Comparison of ENCODE assay signal across 27 mouse cellular contexts in the genomic region with DNA sequence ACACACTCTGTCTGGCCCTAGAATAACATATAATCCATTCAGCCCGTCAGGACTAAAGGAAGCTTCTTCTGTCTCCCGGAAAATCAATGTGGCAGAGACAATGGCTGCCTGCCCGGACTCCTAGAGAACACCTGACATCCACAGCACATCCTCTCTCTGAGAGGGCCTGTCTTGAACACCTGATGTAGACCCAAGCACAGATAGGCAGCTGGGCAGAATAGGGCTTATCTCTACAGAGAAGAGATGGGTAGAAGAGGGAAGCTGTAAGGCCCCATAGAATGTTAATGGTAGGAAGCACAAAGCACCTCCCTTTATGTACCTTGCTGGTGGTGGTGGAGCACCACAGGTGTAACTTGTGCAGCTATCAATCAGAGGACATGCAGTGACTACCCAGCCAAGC. TPM values are rescaled to one million over a fixed set of nuclear protein-coding genes. Genes with fewer than 3 reads are reported as not detected.
DNase-seq lines count a peak whose midpoint lies in the region; ATAC-seq lines count a peak whose summit lies in the region.
"Had no signal": no experiment of that assay in that cellular context is flagged by ENCODE, and none has a peak within 500 bp of the region (broad histone marks: within the 10 kb centered on the region; RNA-seq: fewer than 3 reads in every experiment).

No protein-coding gene starts in this region.

- no peak overlapping the region for H3K9ac ChIP-seq in heart, embryonic 12.5 days
- H3K9ac ChIP-seq in intestine, embryonic 14.5 days (ENCODE audit: low read length): no peak overlapping the region
- peak overlapping the region; percentile 73 for H3K9ac ChIP-seq in liver, embryonic 16.5 days (ENCODE audit: low read depth, low read length)
- H3K9ac ChIP-seq: forebrain, embryonic 15.5 days; midbrain, embryonic 15.5 days had no signal

- H3K9me3 ChIP-seq in heart, embryonic 12.5 days (replicated peaks): no peaks in the 10 kb centered on the region
- no peaks in the 10 kb centered on the region for H3K9me3 ChIP-seq in intestine, embryonic 14.5 days (ENCODE audit: control insufficient read depth, low read length)
- H3K9me3 ChIP-seq in liver, embryonic 16.5 days (replicated peaks; ENCODE audit: control insufficient read depth, low read length): no peaks in the 10 kb centered on the region
- H3K9me3 ChIP-seq: embryonic facial prominence, embryonic 13.5 days; forebrain, embryonic 15.5 days; G1E; limb, embryonic 10.5 days; midbrain, embryonic 15.5 days had no signal

- H3K4me1 ChIP-seq in heart, embryonic 12.5 days (replicated peaks): peaks cover 22% of the 10 kb centered on the region
- H3K4me1 ChIP-seq in intestine, embryonic 14.5 days (replicated peaks; ENCODE audit: control insufficient read depth, insufficient read depth, low read length): no peaks in the 10 kb centered on the region; the same call in 1 of the 2 replicates
- H3K4me1 ChIP-seq in liver, embryonic 16.5 days (ENCODE audit: control insufficient read depth, low read depth, low read length): peaks cover 88% of the 10 kb centered on the region
- H3K4me1 ChIP-seq: limb, embryonic 10.5 days had no signal

- no peaks in the 10 kb centered on the region for H3K27me3 ChIP-seq in heart, embryonic 12.5 days (replicated peaks)
- H3K27me3 ChIP-seq in intestine, embryonic 14.5 days (replicated peaks; ENCODE audit: control insufficient read depth, insufficient read depth, low read length): no peaks in the 10 kb centered on the region
- no peaks in the 10 kb centered on the region for H3K27me3 ChIP-seq in liver, embryonic 16.5 days (ENCODE audit: control insufficient read depth, insufficient read depth, low read depth, low read length)
- H3K27me3 ChIP-seq: CH12.LX; embryonic facial prominence, embryonic 13.5 days; forebrain, embryonic 15.5 days; midbrain, embryonic 15.5 days had no signal

- ATAC-seq in heart, embryonic 12.5 days (ENCODE audit: insufficient number of reproducible peaks, low FRiP score): 0 out of 2 replicates have a peak, but pooled peaks have one; percentile 26
- ATAC-seq in intestine, embryonic 14.5 days (replicated peaks; ENCODE audit: low FRiP score, low TSS enrichment, low read depth): no peak
- ATAC-seq in liver, embryonic 16.5 days (ENCODE audit: low read depth): no peak
- ATAC-seq in erythroid progenitor cell, adult 5-6 weeks (replicated peaks; ENCODE audit: low FRiP score, poor library complexity, severe bottlenecking): no peak
- ATAC-seq: forebrain, embryonic 15.5 days; lung, postnatal 0 days; midbrain, embryonic 15.5 days had no signal

- H3K27ac ChIP-seq in heart, embryonic 12.5 days (ENCODE audit: poor library complexity, severe bottlenecking): no peak overlapping the region; the same call in 1 of the 2 replicates
- no peak overlapping the region for H3K27ac ChIP-seq in intestine, embryonic 14.5 days (ENCODE audit: low read depth)
- peak overlapping the region; percentile 99 for H3K27ac ChIP-seq in liver, embryonic 16.5 days (ENCODE audit: low read length)
- H3K27ac ChIP-seq: embryonic facial prominence, embryonic 13.5 days; forebrain, embryonic 15.5 days; limb, embryonic 10.5 days; macrophage; midbrain, embryonic 15.5 days had no signal

- DNase-seq in heart, adult 8-10 months (ENCODE audit: low spot score): no peak
- DNase-seq in intestine, embryonic 14.5 days (ENCODE audit: low spot score): peak; percentile 43
- DNase-seq in liver: peak; percentile 60
- no peak for DNase-seq in cerebellum, adult 11-12 months
- DNase-seq: adrenal gland, adult 2 months; B cell, adult 2 months; cerebellum, adult 8-10 months; cerebellum, postnatal 36 days; embryo, embryonic 11 days; gastrocnemius, postnatal 14 days; heart, adult 18-20 months; kidney, adult 8-10 months; kidney, postnatal 25 days; thymus, postnatal 25 days had no signal

- peaks cover 53% of the 10 kb centered on the region for H3K36me3 ChIP-seq in heart, embryonic 12.5 days
- H3K36me3 ChIP-seq in intestine, embryonic 14.5 days (ENCODE audit: control insufficient read depth, insufficient read depth, low read length): peaks cover 55% of the 10 kb centered on the region
- H3K36me3 ChIP-seq in liver, embryonic 16.5 days (ENCODE audit: control insufficient read depth, insufficient read depth): peaks cover 25% of the 10 kb centered on the region

- WGBS in heart, embryonic 12.5 days: 85% methylated on average over 3 of the region's 3 CpGs
- 87% methylated on average over 3 of the region's 3 CpGs for WGBS in intestine, embryonic 14.5 days
- 71% methylated on average over 3 of the region's 3 CpGs for WGBS in liver, embryonic 16.5 days (ENCODE audit: insufficient replicate concordance)

- H3K4me3 ChIP-seq in heart, embryonic 12.5 days: no peak overlapping the region
- H3K4me3 ChIP-seq in intestine, embryonic 14.5 days (ENCODE audit: low read depth, low read length): no peak overlapping the region
- H3K4me3 ChIP-seq in liver, embryonic 16.5 days (ENCODE audit: low read depth, low read length): no peak overlapping the region
- H3K4me3 ChIP-seq: embryonic facial prominence, embryonic 13.5 days; forebrain, embryonic 15.5 days; limb, embryonic 10.5 days; midbrain, embryonic 15.5 days had no signal

- H3K4me2 ChIP-seq in heart, embryonic 12.5 days: no peak overlapping the region
- no peak overlapping the region for H3K4me2 ChIP-seq in intestine, embryonic 14.5 days (ENCODE audit: low read length)
- H3K4me2 ChIP-seq in liver, embryonic 16.5 days (ENCODE audit: low read depth, low read length): peak overlapping the region; percentile 32; the same call in 1 of the 2 replicates
- H3K4me2 ChIP-seq: embryonic facial prominence, embryonic 13.5 days; forebrain, embryonic 15.5 days; midbrain, embryonic 15.5 days had no signal

RNA-seq across cellular contexts. Expression of a gene that starts 15.9 kb away (rescaled TPM):
- polyA plus RNA-seq in heart, embryonic 12.5 days (2016; fragmentation: Nextera tagmentation; extraction: Ambion mirVana): 17.8 and 19.1 TPM in 2 replicates
- 1 to 10 TPM; 5.5 to 7.7 (median 6.2) TPM for total RNA-seq in heart, adult 8-10 months (2022)
- 36.2 and 39.3 TPM in 2 replicates for polyA plus RNA-seq in intestine, embryonic 14.5 days (2014; fragmentation: Nextera tagmentation; extraction: Ambion mirVana)
- 18.5 and 19.6 TPM in 2 replicates for polyA plus RNA-seq in liver, embryonic 16.5 days (2015; fragmentation: Nextera tagmentation; extraction: Ambion mirVana)
- total RNA-seq in erythroid progenitor cell, adult 5-6 weeks (2015; ENCODE audit: low replicate concordance): 13.0 and 14.1 TPM in 2 replicates
- 18.7 and 23.9 TPM in 2 replicates for total RNA-seq in erythroid progenitor cell, adult 5-6 weeks (2017; ENCODE audit: low replicate concordance)

RNA-seq across cellular contexts. Expression of a gene that starts 20.1 kb away (rescaled TPM):
- polyA plus RNA-seq in heart, embryonic 12.5 days (2016; fragmentation: Nextera tagmentation; extraction: Ambion mirVana): 42.5 and 47.7 TPM in 2 replicates
- 10 to 100 TPM; 20.4 to 26.8 (median 23.0) TPM for total RNA-seq in heart, adult 8-10 months (2022)
- 45.6 and 57.9 TPM in 2 replicates for polyA plus RNA-seq in intestine, embryonic 14.5 days (2014; fragmentation: Nextera tagmentation; extraction: Ambion mirVana)
- 5.8 and 6.5 TPM in 2 replicates for polyA plus RNA-seq in liver, embryonic 16.5 days (2015; fragmentation: Nextera tagmentation; extraction: Ambion mirVana)
- not detected in 2 replicates for total RNA-seq in erythroid progenitor cell, adult 5-6 weeks (2015; ENCODE audit: low replicate concordance)
- total RNA-seq in erythroid progenitor cell, adult 5-6 weeks (2017; ENCODE audit: low replicate concordance): 2.3 and 5.0 TPM in 2 replicates

RNA-seq across cellular contexts. Expression of a gene that starts 25.3 kb away (rescaled TPM):
- 38.6 and 42.8 TPM in 2 replicates for polyA plus RNA-seq in heart, embryonic 12.5 days (2016; fragmentation: Nextera tagmentation; extraction: Ambion mirVana)
- 10 to 100 TPM; 27.3 to 29.9 (median 28.3) TPM for total RNA-seq in heart, adult 8-10 months (2022)
- 28.0 and 29.5 TPM in 2 replicates for polyA plus RNA-seq in intestine, embryonic 14.5 days (2014; fragmentation: Nextera tagmentation; extraction: Ambion mirVana)
- polyA plus RNA-seq in liver, embryonic 16.5 days (2015; fragmentation: Nextera tagmentation; extraction: Ambion mirVana): 30.8 and 31.5 TPM in 2 replicates
- total RNA-seq in erythroid progenitor cell, adult 5-6 weeks (2015; ENCODE audit: low replicate concordance): 75.9 and 106 TPM in 2 replicates
- 143 and 155 TPM in 2 replicates for total RNA-seq in erythroid progenitor cell, adult 5-6 weeks (2017; ENCODE audit: low replicate concordance)

RNA-seq across cellular contexts. Expression of a gene that starts 34.0 kb away (rescaled TPM):
- 5,912 and 6,218 TPM in 2 replicates for polyA plus RNA-seq in heart, embryonic 12.5 days (2016; fragmentation: Nextera tagmentation; extraction: Ambion mirVana)
- not detected for total RNA-seq in heart, adult 8-10 months (2022)
- 104 and 121 TPM in 2 replicates for polyA plus RNA-seq in intestine, embryonic 14.5 days (2014; fragmentation: Nextera tagmentation; extraction: Ambion mirVana)
- polyA plus RNA-seq in liver, embryonic 16.5 days (2015; fragmentation: Nextera tagmentation; extraction: Ambion mirVana): 43.7 and 47.4 TPM in 2 replicates
- not detected in 2 replicates for total RNA-seq in erythroid progenitor cell, adult 5-6 weeks (2015; ENCODE audit: low replicate concordance)
- total RNA-seq in erythroid progenitor cell, adult 5-6 weeks (2017; ENCODE audit: low replicate concordance): not detected in 2 replicates
- total RNA-seq: adrenal gland, adult 2 months; CH12.LX; G1E; gastrocnemius, postnatal 14 days; heart, adult 18-20 months; layer of hippocampus, adult 8-10 months; liver, adult 2 months had no signal
- polyA plus RNA-seq: adrenal gland, adult 2 months; liver, adult 2 months; macrophage had no signal

RNA-seq across cellular contexts. Expression of a gene that starts 37.0 kb away (rescaled TPM):
- 44.4 and 45.6 TPM in 2 replicates for polyA plus RNA-seq in heart, embryonic 12.5 days (2016; fragmentation: Nextera tagmentation; extraction: Ambion mirVana)
- 10 to 100 TPM in 3 of 4 experiments, 1 to 10 TPM in 1; 9.7 to 14.0 (median 11.8) TPM for total RNA-seq in heart, adult 8-10 months (2022)
- polyA plus RNA-seq in intestine, embryonic 14.5 days (2014; fragmentation: Nextera tagmentation; extraction: Ambion mirVana): 58.0 and 60.7 TPM in 2 replicates
- 58.1 and 63.4 TPM in 2 replicates for polyA plus RNA-seq in liver, embryonic 16.5 days (2015; fragmentation: Nextera tagmentation; extraction: Ambion mirVana)
- 52.3 and 53.7 TPM in 2 replicates for total RNA-seq in erythroid progenitor cell, adult 5-6 weeks (2015; ENCODE audit: low replicate concordance)
- total RNA-seq in erythroid progenitor cell, adult 5-6 weeks (2017; ENCODE audit: low replicate concordance): 31.8 and 104 TPM in 2 replicates

Comparison
In these comparisons a context has a peak if more than half of its experiments do, and no peak if none do; other contexts are left out.
1. DNase-seq: peak in intestine, embryonic 14.5 days (single experiment) and liver (single experiment); none in heart, adult 8-10 months (single experiment) and cerebellum, adult 11-12 months (single experiment).